Mouse (Mus musculus) kidney, adult 11 months (tissue): Measurements from ENCODE around the gene Aqp8.

Experiments
- DNase-seq: peaks from one replicate; pipeline ENCODE4 v3.0.0; 2022

The Aqp8 gene

GRCm38 (mm10) chr7:123462070-123462501, at the start of gene Aqp8:
Gene Aqp8, plus strand, starts transcription at chr7:123462291.
- peak; percentile 78 for DNase-seq

- no peak for DNase-seq
These were observed 45.3 kb upstream of the Aqp8 start for GRCm38 (mm10) chr7:123416803-123417202.

- peak; percentile 57 for DNase-seq
These were observed 44.4 kb upstream of the Aqp8 start for GRCm38 (mm10) chr7:123417661-123418060.

- peak; percentile 78 for DNase-seq
These were observed 42.1 kb upstream of the Aqp8 start for GRCm38 (mm10) chr7:123419984-123420383.

- no peak for DNase-seq
These were observed 40.1 kb upstream of the Aqp8 start for GRCm38 (mm10) chr7:123421958-123422357.

- DNase-seq, result no peak
These were observed 37.8 kb upstream of the Aqp8 start for GRCm38 (mm10) chr7:123424281-123424680.

- DNase-seq, result peak; percentile 57
These were observed 36.8 kb upstream of the Aqp8 start for GRCm38 (mm10) chr7:123425134-123425757.

- DNase-seq, result no peak
These were observed 32.3 kb upstream of the Aqp8 start for GRCm38 (mm10) chr7:123429624-123430410.

- peak; percentile 26 for DNase-seq
These were observed 31.7 kb upstream of the Aqp8 start for GRCm38 (mm10) chr7:123430411-123430705.

- no peak for DNase-seq
These were observed 30.9 kb upstream of the Aqp8 start for GRCm38 (mm10) chr7:123431206-123431605.

GRCm38 (mm10) chr7:123442079-123442478, 20.0 kb upstream of the Aqp8 start:
- no peak for DNase-seq

GRCm38 (mm10) chr7:123448794-123449193, 13.3 kb upstream of the Aqp8 start:
- DNase-seq, result no peak

- no peak for DNase-seq
These were observed 12.4 kb upstream of the Aqp8 start for GRCm38 (mm10) chr7:123449676-123450075.

GRCm38 (mm10) chr7:123450515-123450914, 11.6 kb upstream of the Aqp8 start:
- DNase-seq, result no peak

- DNase-seq, result peak; percentile 51
These were observed 9.5 kb upstream of the Aqp8 start for GRCm38 (mm10) chr7:123452551-123452950.

GRCm38 (mm10) chr7:123453066-123453465, 9.0 kb upstream of the Aqp8 start:
- DNase-seq, result no peak

GRCm38 (mm10) chr7:123455088-123455487, 7.0 kb upstream of the Aqp8 start:
- no peak for DNase-seq

GRCm38 (mm10) chr7:123458309-123458708, 3.8 kb upstream of the Aqp8 start:
- no peak for DNase-seq

- DNase-seq, result no peak
These were observed 2.8 kb upstream of the Aqp8 start for GRCm38 (mm10) chr7:123459247-123459646.

- no peak for DNase-seq
These were observed 775 bp upstream of the Aqp8 start for GRCm38 (mm10) chr7:123461316-123461715.

- no peak for DNase-seq
These were observed 1.5 kb downstream of the Aqp8 start for GRCm38 (mm10) chr7:123463569-123463968.

GRCm38 (mm10) chr7:123465692-123466387, 3.7 kb downstream of the Aqp8 start:
- DNase-seq, result peak; percentile 61

GRCm38 (mm10) chr7:123467961-123468360, 5.9 kb downstream of the Aqp8 start:
- no peak for DNase-seq

GRCm38 (mm10) chr7:123487703-123488102, 25.6 kb downstream of the Aqp8 start:
- no peak for DNase-seq
